Mouse (Mus musculus): ENCODE measurements at regions not wholly inside any gene's neighbourhood (a gene's known extent, or its start where the extent isn't known, plus 50 kb on each side); places are given as distances from the start of the nearest gene placed in this dataset.

- TF ChIP-seq POLR2A (IDR thresholded peaks at IDR 0.05; ENCODE audit: low read depth, low read length) (no peak), CTCF (IDR thresholded peaks at IDR 0.05; ENCODE audit: extremely low read depth, insufficient read length, insufficient replicate concordance, low read depth, low read length) (no peak)
Measured at GRCm38 (mm10) chr6:50979764-50980163, 325.5 kb upstream of the Npvf start.

All from small intestine, adult 2 months (tissue).